Mouse (Mus musculus) erythroblast, embryonic 14.5 days (primary cell): ENCODE results near the gene Itgb1bp1.

ENCODE experiments used
- GATA1 ChIP-seq: IDR thresholded peaks from 2 replicates; pipeline ENCODE4 v1.6.1; 2012; ENCODE audit warnings: low read length, inconsistent platforms, mixed read lengths
- TAL1 ChIP-seq: IDR thresholded peaks from 3 replicates; pipeline ENCODE4 v1.6.1; 2012; ENCODE audit warnings: low read length, inconsistent platforms, mixed read lengths

DNA sequence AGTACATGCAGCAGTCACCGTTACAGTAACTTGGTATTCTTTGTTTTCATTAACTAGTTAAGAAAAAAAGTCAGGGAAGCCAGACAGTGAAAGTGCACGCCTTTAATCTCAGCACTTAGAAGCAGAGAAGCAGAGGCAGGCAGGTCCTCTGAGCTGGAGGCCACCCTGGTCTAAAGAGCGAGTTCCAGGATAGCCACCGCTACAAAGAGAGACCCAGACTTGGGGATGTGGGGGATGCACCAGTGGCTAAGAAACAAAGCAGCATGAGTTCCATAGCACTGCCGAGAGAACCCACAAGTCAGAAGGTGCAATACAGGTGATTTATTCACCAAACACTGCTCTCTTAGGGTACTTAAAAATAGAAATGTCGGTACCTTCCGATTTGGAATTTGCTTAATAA, 46.9 kb upstream of the Itgb1bp1 start:
- TF ChIP-seq GATA1 (no peak), TAL1 (no peak)
